Mouse (Mus musculus) CH12.LX (cell line): ENCODE results near the gene Sirt6. TPM values are rescaled to one million over a fixed set of nuclear protein-coding genes. Genes with fewer than 3 reads are reported as not detected.
A peak's percentile ranks its signal among the peaks of the same experiment; 100 is the strongest.

Experiments
- DNase-seq: peaks from one replicate; pipeline ENCODE4 v3.0.0-alpha.2; 2013; ENCODE audit errors: extremely low read depth
- H3K27ac ChIP-seq: 2 replicates; pipeline ENCODE4 v1.5.1; 2012; ENCODE audit warnings: low read depth, mild to moderate bottlenecking, control low read depth, moderate library complexity; ENCODE audit not compliant: insufficient read depth
- H3K27me3 ChIP-seq: replicated peaks from 2 replicates; pipeline ENCODE3; 2012; ENCODE audit warnings: inconsistent platforms
- H3K36me3 ChIP-seq, 2 experiments: replicated peaks in 1 of 2; 2 replicates each; pipeline versions ENCODE3 to v1.6.1; 2012; ENCODE audit warnings: inconsistent platforms in 1 of 2, low read length in 1 of 2, mild to moderate bottlenecking in 1 of 2, mixed read lengths in 1 of 2, moderate library complexity in 1 of 2; ENCODE audit not compliant: control insufficient read depth in 1 of 2, insufficient read depth in 1 of 2
- H3K4me1 ChIP-seq, 2 experiments: 2 replicates each; pipeline ENCODE4 v1.6.1; 2012; ENCODE audit warnings: inconsistent platforms in 1 of 2, moderate library complexity in 1 of 2; ENCODE audit not compliant: insufficient read depth in 2 of 2, control insufficient read depth in 1 of 2
- H3K4me2 ChIP-seq: 2 replicates; pipeline ENCODE4 v1.6.1; 2012; ENCODE audit warnings: low read depth, mild to moderate bottlenecking, control low read depth; ENCODE audit not compliant: poor library complexity, insufficient read depth, severe bottlenecking
- H3K4me3 ChIP-seq, 3 experiments: fragments of 150-350 bp in 1 of 3; sonication (generic) in 1 of 3; replicated peaks in 1 of 3; 2 replicates each; pipeline versions ENCODE3 to v1.5.1; 2011 to 2012; ENCODE audit warnings: low read depth in 2 of 3, low read length in 2 of 3, mild to moderate bottlenecking in 2 of 3, moderate library complexity in 2 of 3, control low read depth in 1 of 3, improper control_type of control experiment in 1 of 3, inconsistent platforms in 1 of 3, mixed read lengths in 1 of 3; ENCODE audit not compliant: poor library complexity in 1 of 3
- H3K79me2 ChIP-seq: replicated peaks from 2 replicates; pipeline ENCODE4 v1.6.1; 2012; ENCODE audit warnings: mild to moderate bottlenecking, moderate library complexity; ENCODE audit not compliant: control insufficient read depth, poor library complexity, insufficient read depth, severe bottlenecking; ENCODE audit errors: extremely low read depth
- H3K9ac ChIP-seq: 2 replicates; pipeline ENCODE4 v1.6.1; 2012; ENCODE audit warnings: low read depth, mild to moderate bottlenecking, control low read depth, moderate library complexity; ENCODE audit not compliant: insufficient read depth
- H3K9me3 ChIP-seq: replicated peaks from 2 replicates; pipeline ENCODE3; 2012; ENCODE audit warnings: low read length, inconsistent platforms, mixed read lengths
- BHLHE40 ChIP-seq: IDR thresholded peaks from 2 replicates; pipeline ENCODE4 v1.6.1; 2011; ENCODE audit warnings: mild to moderate bottlenecking, low read depth, low read length, improper control_type of control experiment
- CHD1 ChIP-seq: IDR thresholded peaks from 2 replicates; pipeline ENCODE4 v1.6.1; 2012; ENCODE audit warnings: low read depth, low read length, improper control_type of control experiment, inconsistent platforms
- E2F4 ChIP-seq: IDR thresholded peaks from 2 replicates; pipeline ENCODE4 v1.6.1; 2011; ENCODE audit warnings: low read depth, low read length, improper control_type of control experiment; ENCODE audit not compliant: insufficient replicate concordance
- ELF1 ChIP-seq: IDR thresholded peaks from 2 replicates; pipeline ENCODE4 v1.6.1; 2014; ENCODE audit warnings: low read depth, mild to moderate bottlenecking, inconsistent platforms, low read length, improper control_type of control experiment
- EP300 ChIP-seq: IDR thresholded peaks from 2 replicates; pipeline ENCODE4 v1.6.1; 2011; ENCODE audit warnings: low read length, improper control_type of control experiment
- ETS1 ChIP-seq: conservative IDR thresholded peaks from 2 replicates; pipeline ENCODE4 v1.6.1; 2012; ENCODE audit warnings: low read depth, mild to moderate bottlenecking, inconsistent platforms, low read length, improper control_type of control experiment, moderate library complexity
- HCFC1 ChIP-seq: IDR thresholded peaks from 2 replicates; pipeline ENCODE4 v1.6.1; 2012; ENCODE audit warnings: low read depth, mild to moderate bottlenecking, inconsistent platforms, low read length, improper control_type of control experiment
- MAFK ChIP-seq: IDR thresholded peaks from 2 replicates; pipeline ENCODE4 v1.6.1; 2011; ENCODE audit warnings: low read length, improper control_type of control experiment; ENCODE audit not compliant: insufficient replicate concordance
- MXI1 ChIP-seq: IDR thresholded peaks from 2 replicates; pipeline ENCODE4 v1.6.1; 2011; ENCODE audit warnings: mild to moderate bottlenecking, low read depth, low read length, improper control_type of control experiment
- POLR2A ChIP-seq: IDR thresholded peaks from 2 replicates; pipeline ENCODE4 v1.6.1; 2011; ENCODE audit warnings: low read depth, mild to moderate bottlenecking, improper control_type of control experiment, low read length
- UBTF ChIP-seq: IDR thresholded peaks from 2 replicates; pipeline ENCODE4 v1.6.1; 2012; ENCODE audit warnings: low read depth, mild to moderate bottlenecking, inconsistent platforms, low read length, improper control_type of control experiment, moderate library complexity
- USF2 ChIP-seq: conservative IDR thresholded peaks from 2 replicates; pipeline ENCODE4 v1.6.1; 2011; ENCODE audit warnings: low read depth, low read length, improper control_type of control experiment
- ZKSCAN1 ChIP-seq: IDR thresholded peaks from 2 replicates; pipeline ENCODE4 v1.6.1; 2012; ENCODE audit warnings: low read depth, inconsistent platforms, low read length, improper control_type of control experiment, borderline replicate concordance
- ZNF384 ChIP-seq: IDR thresholded peaks from 2 replicates; pipeline ENCODE4 v1.6.1; 2012; ENCODE audit warnings: low read depth, low read length, improper control_type of control experiment, inconsistent platforms
- dilution Hi-C: fragments of 300-500 bp; cut with MboI; formaldehyde crosslinking; loops from 2 replicates; pipeline ENCODE4 v1.14.3; 2020; ENCODE audit warnings: low sequenced_read_pairs; ENCODE audit not compliant: extremely low pct_unique_long_range_greater_than_20kb, extremely low pct_ligation_motif_present
- in situ Hi-C: fragments of 300-500 bp; cut with MboI; formaldehyde crosslinking; loops from 3 replicates; pipeline ENCODE4 v1.14.3; 2019; ENCODE audit warnings: low sequenced_read_pairs, low pct_ligation_motif_present, low pct_unique_long_range_greater_than_20kb, mixed read lengths
- polyA plus RNA-seq: library from polyadenylated mRNA; unstranded; fragments of >175 nt; gene quantifications from 2 replicates; pipeline ENCODE4 v1.2.1, GENCODE M21; 2012; ENCODE audit warnings: low read depth; ENCODE audit not compliant: insufficient read length
- total RNA-seq, 2 experiments: library from RNA; depleted of rRNA; stranded (reverse); fragments of 300-350 nt in 1 of 2; fragments of >200 nt in 1 of 2; gene quantifications; 2 replicates each; pipeline ENCODE4 v1.2.3; 2012 to 2014

Sirt6 gene
- total and polyA plus RNA-seq, 3 experiments, result 16.9 to 36.4 (median 17.8) TPM

DNA sequence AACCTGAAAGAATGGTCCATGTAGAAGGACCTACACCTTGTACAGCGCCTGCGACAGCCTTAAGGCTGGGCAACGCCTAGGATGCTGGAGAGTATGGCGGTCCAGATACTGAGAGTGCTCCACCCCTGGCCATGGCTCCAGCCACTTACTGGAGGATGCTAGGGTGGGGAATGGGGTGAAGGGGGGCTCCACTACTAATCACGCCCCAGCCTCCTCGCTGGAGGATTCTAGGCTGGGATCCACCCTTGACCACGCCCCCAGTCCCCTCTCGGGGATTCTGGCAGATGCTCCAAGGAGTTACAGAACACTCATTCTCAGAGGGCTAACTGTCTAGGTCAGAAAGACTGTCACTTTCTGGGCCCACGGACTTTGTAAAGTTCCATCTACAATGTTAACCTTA, 54.6 kb downstream of the Sirt6 start:
- Histone ChIP-seq H3K4me2 (no peak overlapping the region), H3K27ac (no peak overlapping the region)

DNA sequence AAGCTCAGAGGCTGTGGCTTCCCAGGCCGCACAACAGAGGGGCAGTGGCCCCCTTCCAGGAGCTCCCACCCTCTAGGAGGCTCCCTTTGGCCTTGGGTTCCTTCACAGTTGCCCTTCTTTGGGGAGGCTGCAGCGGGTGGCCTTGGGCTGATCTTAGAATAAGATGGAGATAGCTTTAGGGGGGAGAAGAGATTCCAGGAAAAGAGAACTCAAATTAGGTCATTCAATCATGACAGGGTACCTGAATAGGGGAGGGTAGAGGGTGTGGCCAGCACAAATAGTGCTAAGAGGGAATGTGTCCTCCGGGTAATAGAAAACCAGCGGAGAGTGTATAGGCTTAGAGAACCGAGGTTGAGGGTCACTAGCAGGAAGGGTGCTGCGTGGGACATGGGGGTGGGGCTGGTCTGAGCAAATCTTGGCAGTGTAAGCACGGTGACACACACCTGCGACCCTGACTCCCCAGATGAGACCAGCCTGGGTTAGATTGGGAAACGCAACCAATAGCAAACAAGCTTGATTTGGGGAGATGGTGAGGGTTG, 55.4 kb downstream of the Sirt6 start:
- H3K4me3 ChIP-seq, result no peak overlapping the region
- no peaks in the 10 kb centered on the region for H3K79me2 ChIP-seq
- H3K36me3 ChIP-seq, result no peaks in the 10 kb centered on the region
- no peak for DNase-seq
- no peak overlapping the region for H3K9ac ChIP-seq
- H3K4me2 ChIP-seq, result peak overlapping the region; percentile 87
- in situ Hi-C loops, result no loop called here
- no peak overlapping the region for H3K27ac ChIP-seq
- peaks cover 7% of the 10 kb centered on the region for H3K9me3 ChIP-seq
- no peak for TF ChIP-seq ZNF384
- TF ChIP-seq UBTF, result no peak
- TF ChIP-seq MXI1, result no peak
- TF ChIP-seq ETS1, result no peak
- no peak for TF ChIP-seq BHLHE40
- no peak for TF ChIP-seq EP300
- no peak for TF ChIP-seq HCFC1
- TF ChIP-seq MAFK, result no peak
- no peak for TF ChIP-seq CHD1
- no peak for TF ChIP-seq USF2
- TF ChIP-seq POLR2A, result no peak
- TF ChIP-seq ZKSCAN1, result no peak
- no peak for TF ChIP-seq E2F4
- no peak for TF ChIP-seq ELF1
- dilution Hi-C loops, result no loop called here
- H3K27me3 ChIP-seq, result peaks cover 97% of the 10 kb centered on the region
- H3K4me1 ChIP-seq, result peaks cover 2 to 9% of the 10 kb centered on the region in 2 experiments; a peak in 2 of 4 replicates

More for the DNA sequence above, 54.6 kb downstream of the Sirt6 start:
- no peak overlapping the region for H3K4me3 ChIP-seq
- DNase-seq, result no peak
- in situ Hi-C loops (no loop called here), dilution Hi-C loops (no loop called here)
- peaks cover 11% of the 10 kb centered on the region for H3K9me3 ChIP-seq
- H3K27me3 ChIP-seq, result peaks cover 98% of the 10 kb centered on the region
- H3K79me2 ChIP-seq, result no peaks in the 10 kb centered on the region
- H3K4me1 ChIP-seq, result peaks cover 2 to 9% of the 10 kb centered on the region in 2 experiments; a peak in 2 of 4 replicates
- no peak for TF ChIP-seq CHD1
- H3K9ac ChIP-seq, result no peak overlapping the region
- no peaks in the 10 kb centered on the region for H3K36me3 ChIP-seq

Other genes with a start within 250 kb of the Sirt6 start
Only the 20 nearest of the 21 such genes appear.
- gene Dohh, start 243.4 kb downstream of the Sirt6 start, total RNA-seq (2012; rRNA removed), result 131 and 143 TPM in 2 replicates
- 81.7 and 83.0 TPM in 2 replicates for gene Dohh, start 243.4 kb downstream of the Sirt6 start, total RNA-seq (2014; rRNA removed)
- 78.2 and 93.5 TPM in 2 replicates for gene Dohh, start 243.4 kb downstream of the Sirt6 start, polyA plus RNA-seq
- gene Gm48551, start 243.3 kb downstream of the Sirt6 start, total RNA-seq (2012; rRNA removed), result 1.2 and 1.5 TPM in 2 replicates
- 0.96 and 1.0 TPM in 2 replicates for gene Gm48551, start 243.3 kb downstream of the Sirt6 start, total RNA-seq (2014; rRNA removed)
- 3.2 and 3.4 TPM in 2 replicates for gene Gm48551, start 243.3 kb downstream of the Sirt6 start, polyA plus RNA-seq
- 0.29 and 1.1 TPM in 2 replicates for gene Gm48552, start 238.8 kb downstream of the Sirt6 start, total RNA-seq (2012; rRNA removed)
- gene Gm48552, start 238.8 kb downstream of the Sirt6 start, total RNA-seq (2014; rRNA removed), result 0.65 and 0.98 TPM in 2 replicates
- gene Gm48552, start 238.8 kb downstream of the Sirt6 start, polyA plus RNA-seq, result 0.46 and 1.2 TPM in 2 replicates
- gene Smim24, start 234.7 kb downstream of the Sirt6 start, total RNA-seq (2012; rRNA removed), result 0.13 and 0.34 TPM in 2 replicates
- not detected in 2 replicates for gene Smim24, start 234.7 kb downstream of the Sirt6 start, total RNA-seq (2014; rRNA removed)
- 0.64 TPM in 1 of 2 replicates, not detected in the other for gene Smim24, start 234.7 kb downstream of the Sirt6 start, polyA plus RNA-seq
- gene Nfic, start 172.2 kb downstream of the Sirt6 start, total RNA-seq (2012; rRNA removed), result 4.4 and 4.7 TPM in 2 replicates
- 0.07 and 0.34 TPM in 2 replicates for gene Nfic, start 172.2 kb downstream of the Sirt6 start, total RNA-seq (2014; rRNA removed)
- 3.8 and 4.0 TPM in 2 replicates for gene Nfic, start 172.2 kb downstream of the Sirt6 start, polyA plus RNA-seq
- 0.08 and 0.17 TPM in 2 replicates for gene Celf5, start 145.1 kb downstream of the Sirt6 start, total RNA-seq (2012; rRNA removed)
- not detected in 2 replicates for gene Celf5, start 145.1 kb downstream of the Sirt6 start, total RNA-seq (2014; rRNA removed)
- 0.07 and 0.12 TPM in 2 replicates for gene Celf5, start 145.1 kb downstream of the Sirt6 start, polyA plus RNA-seq
- 99.5 and 104 TPM in 2 replicates for gene Ncln, start 131.4 kb downstream of the Sirt6 start, total RNA-seq (2012; rRNA removed)
- gene Ncln, start 131.4 kb downstream of the Sirt6 start, total RNA-seq (2014; rRNA removed), result 41.5 and 41.7 TPM in 2 replicates
- 80.5 and 89.5 TPM in 2 replicates for gene Ncln, start 131.4 kb downstream of the Sirt6 start, polyA plus RNA-seq
- 0.25 and 0.30 TPM in 2 replicates for gene S1pr4, start 127.7 kb downstream of the Sirt6 start, total RNA-seq (2012; rRNA removed)
- not detected in 2 replicates for gene S1pr4, start 127.7 kb downstream of the Sirt6 start, total RNA-seq (2014; rRNA removed)
- 0.16 and 0.19 TPM in 2 replicates for gene S1pr4, start 127.7 kb downstream of the Sirt6 start, polyA plus RNA-seq
- 9.9 and 10.0 TPM in 2 replicates for gene Gna15, start 103.6 kb downstream of the Sirt6 start, total RNA-seq (2012; rRNA removed)
- 5.2 and 5.5 TPM in 2 replicates for gene Gna15, start 103.6 kb downstream of the Sirt6 start, total RNA-seq (2014; rRNA removed)
- gene Gna15, start 103.6 kb downstream of the Sirt6 start, polyA plus RNA-seq, result 4.9 and 5.2 TPM in 2 replicates
- 7.2 and 9.0 TPM in 2 replicates for gene Gna11, start 82.6 kb downstream of the Sirt6 start, total RNA-seq (2012; rRNA removed)
- 4.1 and 4.3 TPM in 2 replicates for gene Gna11, start 82.6 kb downstream of the Sirt6 start, total RNA-seq (2014; rRNA removed)
- 6.9 and 8.7 TPM in 2 replicates for gene Gna11, start 82.6 kb downstream of the Sirt6 start, polyA plus RNA-seq
- 93.5 and 114 TPM in 2 replicates for gene Aes, start 68.3 kb downstream of the Sirt6 start, total RNA-seq (2012; rRNA removed)
- 7.3 and 11.5 TPM in 2 replicates for gene Aes, start 68.3 kb downstream of the Sirt6 start, total RNA-seq (2014; rRNA removed)
- gene Aes, start 68.3 kb downstream of the Sirt6 start, polyA plus RNA-seq, result 23.4 and 25.1 TPM in 2 replicates
- gene Tle2, start 53.2 kb downstream of the Sirt6 start, total RNA-seq (2012; rRNA removed), result 0.30 TPM in 1 of 2 replicates, not detected in the other
- gene Tle2, start 53.2 kb downstream of the Sirt6 start, total RNA-seq (2014; rRNA removed), result not detected in 2 replicates
- 0.29 TPM in 1 of 2 replicates, not detected in the other for gene Tle2, start 53.2 kb downstream of the Sirt6 start, polyA plus RNA-seq
- gene Tle6, start 26.7 kb downstream of the Sirt6 start, total RNA-seq (2012; rRNA removed), result 1.2 and 1.3 TPM in 2 replicates
- gene Tle6, start 26.7 kb downstream of the Sirt6 start, total RNA-seq (2014; rRNA removed), result 0.30 and 1.2 TPM in 2 replicates
- 0.39 and 0.63 TPM in 2 replicates for gene Tle6, start 26.7 kb downstream of the Sirt6 start, polyA plus RNA-seq
- 1.5 and 2.3 TPM in 2 replicates for gene BC025920, start 21.5 kb downstream of the Sirt6 start, total RNA-seq (2012; rRNA removed)
- gene BC025920, start 21.5 kb downstream of the Sirt6 start, total RNA-seq (2014; rRNA removed), result 1.4 and 1.7 TPM in 2 replicates
- gene BC025920, start 21.5 kb downstream of the Sirt6 start, polyA plus RNA-seq, result 1.6 and 2.3 TPM in 2 replicates
- 3.2 and 4.2 TPM in 2 replicates for gene Ankrd24, start 743 bp upstream of the Sirt6 start, total RNA-seq (2012; rRNA removed)
- 5.4 and 5.5 TPM in 2 replicates for gene Ankrd24, start 743 bp upstream of the Sirt6 start, total RNA-seq (2014; rRNA removed)
- 2.4 and 3.7 TPM in 2 replicates for gene Ankrd24, start 743 bp upstream of the Sirt6 start, polyA plus RNA-seq
- 3.2 and 3.4 TPM in 2 replicates for gene Gm10778, start 21.3 kb upstream of the Sirt6 start, total RNA-seq (2012; rRNA removed)
- 7.1 and 7.9 TPM in 2 replicates for gene Gm10778, start 21.3 kb upstream of the Sirt6 start, total RNA-seq (2014; rRNA removed)
- gene Gm10778, start 21.3 kb upstream of the Sirt6 start, polyA plus RNA-seq, result 2.0 and 2.8 TPM in 2 replicates
- gene Zfp433, start 77.0 kb upstream of the Sirt6 start, total RNA-seq (2012; rRNA removed), result 5.0 and 7.0 TPM in 2 replicates
- gene Zfp433, start 77.0 kb upstream of the Sirt6 start, total RNA-seq (2014; rRNA removed), result 9.6 and 10.2 TPM in 2 replicates
- 6.0 and 9.3 TPM in 2 replicates for gene Zfp433, start 77.0 kb upstream of the Sirt6 start, polyA plus RNA-seq
- gene Gm3055, start 143.4 kb upstream of the Sirt6 start, total RNA-seq (2012; rRNA removed), result 7.3 and 11.5 TPM in 2 replicates
- 12.6 and 13.2 TPM in 2 replicates for gene Gm3055, start 143.4 kb upstream of the Sirt6 start, total RNA-seq (2014; rRNA removed)
- 8.0 and 9.5 TPM in 2 replicates for gene Gm3055, start 143.4 kb upstream of the Sirt6 start, polyA plus RNA-seq
- 0.89 and 1.4 TPM in 2 replicates for gene Gm4767, start 184.4 kb upstream of the Sirt6 start, total RNA-seq (2012; rRNA removed)
- 3.8 and 4.2 TPM in 2 replicates for gene Gm4767, start 184.4 kb upstream of the Sirt6 start, total RNA-seq (2014; rRNA removed)
- 0.51 and 1.3 TPM in 2 replicates for gene Gm4767, start 184.4 kb upstream of the Sirt6 start, polyA plus RNA-seq
- gene Gm32687, start 236.1 kb upstream of the Sirt6 start, total RNA-seq (2012; rRNA removed), result 2.5 and 2.6 TPM in 2 replicates
- gene Gm32687, start 236.1 kb upstream of the Sirt6 start, total RNA-seq (2014; rRNA removed), result 8.0 and 8.5 TPM in 2 replicates
- 1.7 and 3.8 TPM in 2 replicates for gene Gm32687, start 236.1 kb upstream of the Sirt6 start, polyA plus RNA-seq